Mouse (Mus musculus): ENCODE data around the gene Ccser1.
"Not testable (repeated sequence)": the region's sequence is repeated elsewhere in the genome, so short reads cannot be mapped to it uniquely, and the experiment has no call there.

The Ccser1 gene

GRCm38 (mm10) chr6:61223563-61223962, 43.4 kb downstream of the Ccser1 start:
- no peak for DNase-seq (ENCODE audit: low read depth, low spot score)

- no peak for DNase-seq (ENCODE audit: low read depth, low spot score)
These were observed 45.2 kb downstream of the Ccser1 start for GRCm38 (mm10) chr6:61225302-61225701.

GRCm38 (mm10) chr6:61230058-61230718, 50.1 kb downstream of the Ccser1 start:
- no peak for DNase-seq (ENCODE audit: low read depth, low spot score)

GRCm38 (mm10) chr6:61233060-61233459, 52.9 kb downstream of the Ccser1 start:
- no peak for DNase-seq (ENCODE audit: low read depth, low spot score)

GRCm38 (mm10) chr6:61233548-61234187, 53.5 kb downstream of the Ccser1 start:
- DNase-seq (ENCODE audit: low read depth, low spot score): peak; percentile 30

GRCm38 (mm10) chr6:61240618-61241017, 60.5 kb downstream of the Ccser1 start:
- DNase-seq (ENCODE audit: low read depth, low spot score): no peak

- DNase-seq (ENCODE audit: low read depth, low spot score): no peak
These were observed 62.4 kb downstream of the Ccser1 start for GRCm38 (mm10) chr6:61242556-61242955.

GRCm38 (mm10) chr6:61246523-61246922, 66.4 kb downstream of the Ccser1 start:
- DNase-seq (ENCODE audit: low read depth, low spot score): no peak

GRCm38 (mm10) chr6:61247842-61248472, 67.8 kb downstream of the Ccser1 start:
- no peak for DNase-seq (ENCODE audit: low read depth, low spot score)

- DNase-seq (ENCODE audit: low read depth, low spot score): no peak
These were observed 68.6 kb downstream of the Ccser1 start for GRCm38 (mm10) chr6:61248700-61249099.

GRCm38 (mm10) chr6:61251232-61251631, 71.1 kb downstream of the Ccser1 start:
- DNase-seq (ENCODE audit: low read depth, low spot score): no peak

GRCm38 (mm10) chr6:61252912-61253311, 72.8 kb downstream of the Ccser1 start:
- DNase-seq (ENCODE audit: low read depth, low spot score): no peak

GRCm38 (mm10) chr6:61255874-61256273, 75.8 kb downstream of the Ccser1 start:
- DNase-seq (ENCODE audit: low read depth, low spot score): not testable (repeated sequence)

- no peak for DNase-seq (ENCODE audit: low read depth, low spot score)
These were observed 78.9 kb downstream of the Ccser1 start for GRCm38 (mm10) chr6:61258847-61259634.

GRCm38 (mm10) chr6:61261381-61261780, 81.3 kb downstream of the Ccser1 start:
- DNase-seq (ENCODE audit: low read depth, low spot score): no peak

GRCm38 (mm10) chr6:61262448-61262847, 82.3 kb downstream of the Ccser1 start:
- DNase-seq (ENCODE audit: low read depth, low spot score): peak; percentile 13

- DNase-seq (ENCODE audit: low read depth, low spot score): peak; percentile 22
These were observed 83.2 kb downstream of the Ccser1 start for GRCm38 (mm10) chr6:61263291-61263690.

GRCm38 (mm10) chr6:61271033-61271432, 90.9 kb downstream of the Ccser1 start:
- no peak for DNase-seq (ENCODE audit: low read depth, low spot score)

GRCm38 (mm10) chr6:61273430-61273829, 93.3 kb downstream of the Ccser1 start:
- no peak for DNase-seq (ENCODE audit: low read depth, low spot score)

- no peak for DNase-seq (ENCODE audit: low read depth, low spot score)
These were observed 99.4 kb downstream of the Ccser1 start for GRCm38 (mm10) chr6:61279506-61279905.

GRCm38 (mm10) chr6:61292927-61293326, 112.8 kb downstream of the Ccser1 start:
- no peak for DNase-seq (ENCODE audit: low read depth, low spot score)

- DNase-seq (ENCODE audit: low read depth, low spot score): no peak
These were observed 115.4 kb downstream of the Ccser1 start for GRCm38 (mm10) chr6:61295535-61295934.
